In genomic region chr15:6570876-6571275, GRCm38 (mm10) we compare ENCODE assay signal across 9 mouse cellular contexts. TPM values are rescaled to one million over a fixed set of nuclear protein-coding genes. Genes with fewer than 3 reads are reported as not detected.
DNase-seq lines count a peak whose midpoint lies in the region; ATAC-seq and TF ChIP-seq lines count a peak whose summit lies in the region.
"Had no signal": no experiment of that assay in that cellular context is flagged by ENCODE, and none has a peak within 500 bp of the region (broad histone marks: within the 10 kb centered on the region; RNA-seq: fewer than 3 reads in every experiment).

No protein-coding gene starts in this region.

- no peaks in the 10 kb centered on the region for H3K36me3 ChIP-seq in intestine, embryonic 16.5 days (ENCODE audit: control insufficient read depth, insufficient read depth, low read length)
- no peaks in the 10 kb centered on the region for H3K36me3 ChIP-seq in midbrain, embryonic 15.5 days (replicated peaks)
- H3K36me3 ChIP-seq in stomach, embryonic 16.5 days (ENCODE audit: control insufficient read depth, insufficient read depth, low read length), result no peaks in the 10 kb centered on the region

- 8% methylated on average over 7 of the region's 7 CpGs for WGBS in intestine, embryonic 16.5 days
- 9% methylated on average over 7 of the region's 7 CpGs for WGBS in midbrain, embryonic 15.5 days
- WGBS in stomach, embryonic 16.5 days, result 9% methylated on average over 7 of the region's 7 CpGs

- H3K9ac ChIP-seq in intestine, embryonic 16.5 days (ENCODE audit: low read depth, low read length), result no peak overlapping the region
- no peak overlapping the region for H3K9ac ChIP-seq in midbrain, embryonic 15.5 days
- H3K9ac ChIP-seq in stomach, embryonic 16.5 days (ENCODE audit: low read length), result no peak overlapping the region

- H3K4me3 ChIP-seq in gastrocnemius, adult 2 months, result no peak overlapping the region
- no peak overlapping the region for H3K4me3 ChIP-seq in intestine, embryonic 16.5 days (ENCODE audit: low read length)
- no peak overlapping the region for H3K4me3 ChIP-seq in midbrain, embryonic 15.5 days
- no peak overlapping the region for H3K4me3 ChIP-seq in stomach, embryonic 16.5 days (replicated peaks; ENCODE audit: low read length)
- H3K4me3 ChIP-seq: erythroblast, embryonic 14.5 days had no signal

- no peak overlapping the region for H3K4me2 ChIP-seq in intestine, embryonic 16.5 days (ENCODE audit: low read depth, low read length)
- no peak overlapping the region for H3K4me2 ChIP-seq in midbrain, embryonic 15.5 days
- no peak overlapping the region for H3K4me2 ChIP-seq in stomach, embryonic 16.5 days (ENCODE audit: low read depth, low read length)

- peak; percentile 47 for ATAC-seq in intestine, embryonic 16.5 days
- ATAC-seq in midbrain, embryonic 15.5 days (replicated peaks), result peak; percentile 92
- ATAC-seq in stomach, embryonic 16.5 days (ENCODE audit: insufficient read depth, low FRiP score), result peak; percentile 67; the same call in 1 of the 2 replicates

- TF ChIP-seq CTCF in gastrocnemius, adult 2 months (IDR thresholded peaks at IDR 0.05), result peak; percentile 93; the same call in 1 of the 2 replicates

- H3K27ac ChIP-seq in gastrocnemius, adult 2 months, result no peak overlapping the region
- peak overlapping the region; percentile 67 for H3K27ac ChIP-seq in intestine, embryonic 16.5 days (ENCODE audit: low read length)
- no peak overlapping the region for H3K27ac ChIP-seq in midbrain, embryonic 15.5 days
- no peak overlapping the region for H3K27ac ChIP-seq in stomach, embryonic 16.5 days (ENCODE audit: low read length)

- DNase-seq in 3T3-L1 (ENCODE audit: low read depth, low spot score), result peak; percentile 87
- DNase-seq in ZHBTc4 (ENCODE audit: low read depth, low spot score), result peak; percentile 73
- peak; percentile 30 to 57 for DNase-seq in cerebellum, postnatal 4 days (ENCODE audit: low spot score in 2 of 2)
- DNase-seq in gastrocnemius, adult 2 months, result peak; percentile 64
- peak; percentile 43 for DNase-seq in left cerebral cortex, postnatal 4 days

- H3K9me3 ChIP-seq in intestine, embryonic 16.5 days (ENCODE audit: control insufficient read depth, low read length), result 0 out of 2 replicates have a peak, but pooled peaks cover 2% of the 10 kb centered on the region
- no peaks in the 10 kb centered on the region for H3K9me3 ChIP-seq in midbrain, embryonic 15.5 days
- H3K9me3 ChIP-seq in stomach, embryonic 16.5 days (replicated peaks; ENCODE audit: control insufficient read depth, low read length), result no peaks in the 10 kb centered on the region

- intact Hi-C loops in gastrocnemius, adult 2 months (cut with DNase I), result loop anchor here (1.0 to 5.0 kb wide), 2 partner anchors 70 to 334 kb away; no protein-coding TSS in a partner anchor
- intact Hi-C loops in left cerebral cortex, postnatal 4 days (cut with DNase I), result loop anchor here (10.0 kb wide), 2 partner anchors 186 to 336 kb away; no protein-coding TSS in a partner anchor

- H3K27me3 ChIP-seq in intestine, embryonic 16.5 days (replicated peaks; ENCODE audit: control insufficient read depth, insufficient read depth, low read length), result no peaks in the 10 kb centered on the region
- no peaks in the 10 kb centered on the region for H3K27me3 ChIP-seq in midbrain, embryonic 15.5 days (replicated peaks)
- H3K27me3 ChIP-seq in stomach, embryonic 16.5 days (ENCODE audit: control insufficient read depth, insufficient read depth, low read length), result no peaks in the 10 kb centered on the region

- H3K4me1 ChIP-seq in intestine, embryonic 16.5 days (ENCODE audit: control insufficient read depth, insufficient read depth, low read length), result peaks cover 12% of the 10 kb centered on the region
- no peaks in the 10 kb centered on the region for H3K4me1 ChIP-seq in midbrain, embryonic 15.5 days
- H3K4me1 ChIP-seq in stomach, embryonic 16.5 days (ENCODE audit: control insufficient read depth, insufficient read depth, low read length), result no peaks in the 10 kb centered on the region

RNA-seq across cellular contexts. Expression of gene Fyb, which starts 48.2 kb away (rescaled TPM):
- 1 to 10 TPM; 1.4 to 2.5 TPM for total RNA-seq in gastrocnemius, adult 2 months (2021)
- polyA plus RNA-seq in intestine, embryonic 16.5 days (2015; fragmentation: Nextera tagmentation; extraction: Ambion mirVana), result 7.9 and 10.3 TPM in 2 replicates
- 1 to 10 TPM; 4.9 to 5.3 TPM for total RNA-seq in left cerebral cortex, postnatal 4 days (2021)
- 2.2 and 3.4 TPM in 2 replicates for polyA plus RNA-seq in midbrain, embryonic 15.5 days (2015; fragmentation: Nextera tagmentation; extraction: Ambion mirVana)
- 12.2 and 13.8 TPM in 2 replicates for polyA plus RNA-seq in stomach, embryonic 16.5 days (2015; fragmentation: Nextera tagmentation; extraction: Ambion mirVana)
